Mouse (Mus musculus) myocyte (in vitro differentiated cells): ENCODE results near the gene Dock2. TPM values are rescaled to one million over a fixed set of nuclear protein-coding genes. Genes with fewer than 3 reads are reported as not detected.

Experiments
- H3K27me3 ChIP-seq: one replicate; pipeline ENCODE4 v1.6.1; 2011; ENCODE audit not compliant: control insufficient read depth, insufficient read depth, insufficient read length
- H3K36me3 ChIP-seq: one replicate; pipeline ENCODE4 v1.6.1; 2011; ENCODE audit not compliant: control insufficient read depth, insufficient read depth
- H3K4me2 ChIP-seq: one replicate; pipeline ENCODE4 v1.6.1; 2011; ENCODE audit warnings: low read depth, control low read depth
- H3K4me3 ChIP-seq: one replicate; pipeline ENCODE4 v1.5.1; 2011; ENCODE audit warnings: mild to moderate bottlenecking, control low read depth, moderate library complexity
- H3K79me2 ChIP-seq: one replicate; pipeline ENCODE4 v1.6.1; 2011; ENCODE audit not compliant: control insufficient read depth, insufficient read depth
- H3ac ChIP-seq: one replicate; pipeline ENCODE4 v1.6.1; 2011; ENCODE audit not compliant: control insufficient read depth, insufficient read length
- CEBPB ChIP-seq: IDR thresholded peaks from 2 replicates; pipeline ENCODE4 v1.6.1; 2011; ENCODE audit warnings: mild to moderate bottlenecking, moderate library complexity; ENCODE audit not compliant: poor library complexity, insufficient read depth, severe bottlenecking
- E2F4 ChIP-seq: IDR thresholded peaks from one replicate; pipeline ENCODE4 v1.6.1; 2011; ENCODE audit warnings: mild to moderate bottlenecking, control low read depth, moderate library complexity; ENCODE audit not compliant: insufficient read depth
- MAX ChIP-seq: IDR thresholded peaks from one replicate; pipeline ENCODE4 v1.6.1; 2011; ENCODE audit warnings: low read depth, mild to moderate bottlenecking, control low read depth
- MYOD1 ChIP-seq, 3 experiments: IDR thresholded peaks; one replicate each; pipeline ENCODE4 v1.6.1; 2011; ENCODE audit warnings: control low read depth in 2 of 3, low read depth in 2 of 3, mild to moderate bottlenecking in 2 of 3, moderate library complexity in 1 of 3; ENCODE audit not compliant: insufficient read length in 2 of 3, control insufficient read depth in 1 of 3
- MYOG ChIP-seq, 3 experiments: IDR thresholded peaks; one replicate each; pipeline ENCODE4 v1.6.1; 2011; ENCODE audit warnings: control low read depth in 2 of 3, low read depth in 2 of 3, mild to moderate bottlenecking in 2 of 3; ENCODE audit not compliant: insufficient read length in 2 of 3, control insufficient read depth in 1 of 3, insufficient read depth in 1 of 3
- POLR2A ChIP-seq: IDR thresholded peaks from one replicate; pipeline ENCODE4 v1.6.1; 2011; ENCODE audit warnings: low read depth, mild to moderate bottlenecking, control low read depth, moderate library complexity; ENCODE audit not compliant: insufficient read length
- POLR2AphosphoS2 ChIP-seq: IDR thresholded peaks from one replicate; pipeline ENCODE4 v1.6.1; 2011; ENCODE audit warnings: low read depth, control low read depth; ENCODE audit not compliant: insufficient read length
- REST ChIP-seq: IDR thresholded peaks from one replicate; pipeline ENCODE4 v1.6.1; 2011; ENCODE audit warnings: mild to moderate bottlenecking, control low read depth, moderate library complexity; ENCODE audit not compliant: insufficient read depth, insufficient read length
- SRF ChIP-seq: IDR thresholded peaks from one replicate; pipeline ENCODE4 v1.6.1; 2011; ENCODE audit warnings: low read depth; ENCODE audit not compliant: control insufficient read depth, insufficient read length
- TCF12 ChIP-seq: IDR thresholded peaks from one replicate; pipeline ENCODE4 v1.6.1; 2011; ENCODE audit warnings: mild to moderate bottlenecking, control low read depth; ENCODE audit not compliant: poor library complexity, insufficient read depth, severe bottlenecking
- TCF3 ChIP-seq: IDR thresholded peaks from one replicate; pipeline ENCODE4 v1.6.1; 2011; ENCODE audit warnings: low read depth, control low read depth; ENCODE audit not compliant: insufficient read length
- USF1 ChIP-seq: IDR thresholded peaks from one replicate; pipeline ENCODE4 v1.6.1; 2011; ENCODE audit warnings: low read depth, mild to moderate bottlenecking, control low read depth, moderate library complexity
- polyA plus RNA-seq: library from polyadenylated mRNA; unstranded; fragments of >200 nt; fragmentation: generic; extraction: Trizol; gene quantifications from one replicate; pipeline ENCODE4 v1.2.1, GENCODE M21; 2012; ENCODE audit warnings: missing spikeins

Dock2 gene
- polyA plus RNA-seq, 1 experiment, result not detected

DNA sequence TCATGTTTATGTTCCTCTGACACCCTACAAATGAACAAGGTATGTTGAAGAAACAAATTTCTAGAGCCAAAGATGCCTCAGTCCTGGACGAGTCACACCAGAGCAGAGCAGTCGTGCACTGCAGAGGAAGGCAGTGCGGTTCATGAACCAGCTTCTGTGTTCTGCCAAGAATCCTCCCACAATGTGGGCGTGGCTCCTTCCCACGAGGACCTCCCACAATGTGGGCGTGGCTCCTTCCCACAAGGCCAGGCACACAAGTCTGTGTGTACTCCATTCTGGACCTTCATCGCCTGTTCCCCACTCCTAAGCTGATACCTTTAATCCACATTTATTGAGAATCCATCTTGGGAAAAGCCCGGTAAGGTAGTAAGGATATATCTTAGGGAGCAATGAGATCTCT is 8.2 kb upstream of the Dock2 start:
- TF ChIP-seq USF1, result no peak
- TF ChIP-seq CEBPB, result no peak
- TF ChIP-seq E2F4, result no peak
- TF ChIP-seq MAX, result no peak
- no peak for TF ChIP-seq REST
- TF ChIP-seq TCF12, result no peak
- TF ChIP-seq SRF, result no peak
- TF ChIP-seq TCF3, result no peak
- no peak for TF ChIP-seq MYOD1 (IDR thresholded peaks at IDR 0.05; ENCODE audit: control insufficient read depth in 1 of 3, insufficient read length in 2 of 3, low read depth in 2 of 3)
- TF ChIP-seq MYOG (IDR thresholded peaks at IDR 0.05; ENCODE audit: control insufficient read depth in 1 of 3, insufficient read depth in 1 of 3, insufficient read length in 2 of 3, low read depth in 2 of 3), result no peak
- no peak for TF ChIP-seq POLR2A
- no peak for TF ChIP-seq POLR2AphosphoS2
- Histone ChIP-seq H3ac (no peak overlapping the region), H3K36me3 (no peaks in the 10 kb centered on the region), H3K79me2 (no peaks in the 10 kb centered on the region), H3K27me3 (no peaks in the 10 kb centered on the region), H3K4me2 (no peak overlapping the region), H3K4me3 (no peak overlapping the region)

DNA sequence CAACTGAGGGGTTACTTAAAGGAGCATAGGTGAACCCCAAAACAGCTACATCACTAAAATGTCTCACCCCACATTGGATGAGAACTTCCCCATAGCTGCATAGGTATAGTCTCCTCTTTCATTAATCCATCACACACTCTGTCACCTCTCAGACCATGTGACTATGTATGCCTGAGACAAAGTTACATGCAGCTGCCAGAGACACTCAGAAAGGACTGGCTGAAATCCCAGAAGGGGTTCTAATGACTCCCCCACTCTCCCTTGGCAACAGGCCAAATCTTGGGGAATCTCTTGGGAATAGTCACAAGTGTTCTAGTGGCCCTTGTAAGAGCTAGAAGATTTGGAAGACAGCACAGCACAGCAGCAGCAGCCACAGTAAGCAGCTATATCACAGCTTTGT is 1.2 kb upstream of the Dock2 start:
- no peaks in the 10 kb centered on the region for H3K36me3 ChIP-seq
- no peaks in the 10 kb centered on the region for H3K27me3 ChIP-seq
- TF ChIP-seq CEBPB, result no peak
- no peak for TF ChIP-seq MYOD1 (IDR thresholded peaks at IDR 0.05; ENCODE audit: control insufficient read depth in 1 of 3, insufficient read length in 2 of 3, low read depth in 2 of 3)
- H3K4me3 ChIP-seq, result no peak overlapping the region
- H3K79me2 ChIP-seq, result no peaks in the 10 kb centered on the region
- H3ac ChIP-seq, result no peak overlapping the region
- H3K4me2 ChIP-seq, result no peak overlapping the region

GRCm38 (mm10) chr11:34782516-34783430 is 919 bp downstream of the Dock2 start:
- no peak overlapping the region for H3ac ChIP-seq
- H3K4me2 ChIP-seq, result no peak overlapping the region
- H3K36me3 ChIP-seq, result no peaks in the 10 kb centered on the region
- H3K4me3 ChIP-seq, result no peak overlapping the region
- TF ChIP-seq REST (no peak), POLR2A (no peak), MAX (no peak), TCF3 (no peak), POLR2AphosphoS2 (no peak), TCF12 (no peak), SRF (no peak), E2F4 (no peak), MYOD1 (IDR thresholded peaks at IDR 0.05; ENCODE audit: control insufficient read depth in 1 of 3, insufficient read length in 2 of 3, low read depth in 2 of 3) (no peak), CEBPB (no peak), MYOG (IDR thresholded peaks at IDR 0.05; ENCODE audit: control insufficient read depth in 1 of 3, insufficient read depth in 1 of 3, insufficient read length in 2 of 3, low read depth in 2 of 3) (no peak), USF1 (no peak)
- no peaks in the 10 kb centered on the region for H3K27me3 ChIP-seq
- no peaks in the 10 kb centered on the region for H3K79me2 ChIP-seq

DNA sequence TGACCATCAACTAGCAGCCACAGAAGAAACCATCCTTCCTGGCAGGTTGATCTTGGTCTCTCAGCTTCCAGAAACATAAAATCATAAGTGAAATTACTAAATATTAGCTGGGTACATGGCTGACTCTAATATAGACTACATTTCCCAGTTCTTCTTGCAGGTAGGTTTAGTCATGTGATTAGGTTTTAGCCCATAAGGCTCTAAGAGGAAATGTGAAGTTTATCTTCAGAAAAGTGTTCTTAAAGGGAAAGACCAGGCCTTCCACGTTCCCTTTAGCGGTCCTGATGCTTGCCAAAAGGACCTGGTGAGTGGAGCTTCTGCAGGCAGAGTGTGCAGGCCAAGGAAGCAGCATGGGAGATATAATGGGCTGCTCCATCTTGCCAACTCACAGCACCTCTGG is 2.9 kb downstream of the Dock2 start:
- Histone ChIP-seq H3K36me3 (no peaks in the 10 kb centered on the region), H3K79me2 (no peaks in the 10 kb centered on the region), H3K27me3 (no peaks in the 10 kb centered on the region), H3K4me3 (no peak overlapping the region), H3ac (no peak overlapping the region), H3K4me2 (no peak overlapping the region)
- no peak for TF ChIP-seq USF1
- no peak for TF ChIP-seq MYOD1 (IDR thresholded peaks at IDR 0.05; ENCODE audit: control insufficient read depth in 1 of 3, insufficient read length in 2 of 3, low read depth in 2 of 3)
- no peak for TF ChIP-seq REST
- no peak for TF ChIP-seq TCF12
- TF ChIP-seq CEBPB, result no peak
- no peak for TF ChIP-seq TCF3
- no peak for TF ChIP-seq MAX
- no peak for TF ChIP-seq E2F4

DNA sequence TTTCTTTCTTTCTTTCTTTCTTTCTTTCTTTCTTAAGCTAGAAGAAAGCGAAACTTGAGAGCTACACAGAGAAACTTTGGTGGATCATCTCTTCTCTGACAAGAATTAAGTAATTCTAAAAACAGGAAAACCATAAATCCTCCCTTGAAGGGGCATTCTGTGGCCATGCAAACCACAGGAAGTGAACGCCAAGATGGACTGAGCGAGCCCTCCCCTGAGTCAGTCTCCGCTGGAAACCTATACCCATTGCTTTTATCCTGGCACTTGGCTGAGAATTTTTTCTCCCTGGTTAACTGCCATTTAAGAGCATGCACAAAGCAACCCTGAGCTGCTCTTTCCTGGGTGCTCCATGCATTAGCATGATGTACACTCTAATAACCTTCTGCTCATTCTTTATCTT is 3.7 kb downstream of the Dock2 start:
- H3K79me2 ChIP-seq, result no peaks in the 10 kb centered on the region
- no peak overlapping the region for H3K4me2 ChIP-seq
- no peak overlapping the region for H3K4me3 ChIP-seq
- H3K27me3 ChIP-seq, result no peaks in the 10 kb centered on the region
- TF ChIP-seq USF1 (no peak), MAX (no peak), POLR2AphosphoS2 (no peak), POLR2A (no peak), TCF3 (no peak), CEBPB (no peak), MYOG (IDR thresholded peaks at IDR 0.05; ENCODE audit: control insufficient read depth in 1 of 3, insufficient read depth in 1 of 3, insufficient read length in 2 of 3, low read depth in 2 of 3) (no peak), E2F4 (no peak), REST (no peak), TCF12 (no peak), SRF (no peak), MYOD1 (IDR thresholded peaks at IDR 0.05; ENCODE audit: control insufficient read depth in 1 of 3, insufficient read length in 2 of 3, low read depth in 2 of 3) (no peak)
- no peaks in the 10 kb centered on the region for H3K36me3 ChIP-seq
- no peak overlapping the region for H3ac ChIP-seq
